Mouse (Mus musculus): ENCODE results near the gene Rbbp5. TPM values are rescaled to one million over a fixed set of nuclear protein-coding genes. Genes with fewer than 3 reads are reported as not detected.

Rbbp5 gene
- polyA plus RNA-seq, 1 experiment from 2014 or later = 64.1 TPM

DNA sequence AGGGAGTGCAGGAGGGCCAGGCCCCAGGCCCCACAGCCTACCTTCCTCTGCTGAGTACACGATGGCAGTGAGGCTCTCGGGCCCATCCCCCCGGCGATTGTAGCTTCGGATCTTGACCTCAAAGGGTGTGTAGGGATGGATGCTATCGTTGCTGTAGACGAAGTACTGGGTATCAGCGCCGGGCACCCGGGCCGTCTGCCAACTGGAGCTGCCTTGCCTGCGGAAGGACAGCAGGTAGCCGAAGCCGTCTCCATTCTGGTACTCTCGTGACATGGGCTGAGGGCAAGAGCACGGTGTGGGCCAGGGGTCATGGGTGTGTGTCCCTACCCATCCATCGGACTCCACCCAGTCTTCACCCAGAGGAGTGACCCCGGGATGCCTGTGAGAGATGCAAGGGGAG lies 41.5 kb downstream of the Rbbp5 start:
- Histone ChIP-seq H3K9me3 (replicated peaks; ENCODE audit: control insufficient read depth, low read length) (no peaks in the 10 kb centered on the region), H3K4me2 (ENCODE audit: low read depth, low read length) (no peak overlapping the region), H3K27me3 (ENCODE audit: control insufficient read depth, insufficient read depth, low read length) (no peaks in the 10 kb centered on the region), H3K4me3 (ENCODE audit: low read depth, low read length) (no peak overlapping the region), H3K9ac (replicated peaks; ENCODE audit: low read length) (no peak overlapping the region), H3K27ac (replicated peaks; ENCODE audit: low read depth, low read length) (no peak overlapping the region), H3K4me1 (ENCODE audit: control insufficient read depth, insufficient read depth, low read length) (no peaks in the 10 kb centered on the region), H3K36me3 (replicated peaks; ENCODE audit: control insufficient read depth, insufficient read depth, low read depth, low read length) (no peaks in the 10 kb centered on the region)
- ATAC-seq (replicated peaks; ENCODE audit: insufficient number of reproducible peaks, low FRiP score, low TSS enrichment, low read depth) (no peak), DNase-seq (ENCODE audit: low spot score) (no peak)
- WGBS = 87% methylated on average over 18 of the region's 18 CpGs

DNA sequence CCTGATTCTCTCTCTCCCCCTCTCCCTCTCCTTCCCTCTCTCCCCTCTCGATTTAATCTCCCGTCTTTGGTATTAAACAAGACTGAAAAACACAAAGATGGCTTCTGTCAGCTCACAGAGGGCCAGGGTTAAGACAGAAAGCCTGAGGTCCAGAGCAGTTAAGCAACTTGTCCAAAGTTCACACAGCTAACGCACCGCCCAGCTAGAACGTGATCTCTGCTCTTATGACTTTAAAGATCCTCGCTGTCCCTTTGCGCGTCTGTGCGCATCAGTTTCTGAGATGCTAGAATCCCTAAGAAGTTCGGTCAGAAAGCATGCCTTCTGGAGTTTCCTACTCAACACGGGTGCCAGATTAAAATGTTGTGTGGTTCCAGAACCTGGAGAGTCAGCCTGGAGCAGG lies 42.6 kb downstream of the Rbbp5 start:
- DNase-seq (ENCODE audit: low spot score) (no peak), ATAC-seq (replicated peaks; ENCODE audit: insufficient number of reproducible peaks, low FRiP score, low TSS enrichment, low read depth) (no peak)
- H3K27me3 ChIP-seq (ENCODE audit: control insufficient read depth, insufficient read depth, low read length) = no peaks in the 10 kb centered on the region
- WGBS = 91% methylated on average over 11 of the region's 11 CpGs
- H3K9me3 ChIP-seq (replicated peaks; ENCODE audit: control insufficient read depth, low read length) = no peaks in the 10 kb centered on the region
- no peak overlapping the region for H3K27ac ChIP-seq (replicated peaks; ENCODE audit: low read depth, low read length)
- no peak overlapping the region for H3K9ac ChIP-seq (replicated peaks; ENCODE audit: low read length)
- no peak overlapping the region for H3K4me3 ChIP-seq (ENCODE audit: low read depth, low read length)
- no peaks in the 10 kb centered on the region for H3K36me3 ChIP-seq (replicated peaks; ENCODE audit: control insufficient read depth, insufficient read depth, low read depth, low read length)
- no peaks in the 10 kb centered on the region for H3K4me1 ChIP-seq (ENCODE audit: control insufficient read depth, insufficient read depth, low read length)
- H3K4me2 ChIP-seq (ENCODE audit: low read depth, low read length) = no peak overlapping the region

DNA sequence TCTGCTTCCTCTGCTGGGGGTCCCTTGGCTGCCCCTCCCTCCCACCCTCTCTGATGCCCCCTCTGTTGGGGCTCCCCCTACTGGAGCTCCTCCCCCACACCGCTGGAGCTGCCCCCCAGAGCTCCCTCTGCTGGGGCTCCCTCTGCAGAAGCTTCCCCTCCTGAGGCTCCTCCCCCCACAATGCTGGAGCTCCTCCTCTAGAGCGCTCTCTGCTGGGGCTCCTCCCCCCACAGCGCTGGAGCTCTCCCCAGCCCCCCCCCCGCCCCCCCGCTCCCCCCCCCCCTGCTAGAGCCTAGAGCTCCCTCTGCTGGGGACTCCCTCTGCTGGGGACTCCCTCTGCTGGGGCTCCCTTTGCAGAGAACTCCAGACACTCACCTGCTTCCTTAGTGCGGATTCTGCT lies 43.6 kb downstream of the Rbbp5 start:
- no peaks in the 10 kb centered on the region for H3K27me3 ChIP-seq (ENCODE audit: control insufficient read depth, insufficient read depth, low read length)
- 16% methylated on average over 2 of the region's 6 CpGs for WGBS
- no peak overlapping the region for H3K27ac ChIP-seq (replicated peaks; ENCODE audit: low read depth, low read length)

DNA sequence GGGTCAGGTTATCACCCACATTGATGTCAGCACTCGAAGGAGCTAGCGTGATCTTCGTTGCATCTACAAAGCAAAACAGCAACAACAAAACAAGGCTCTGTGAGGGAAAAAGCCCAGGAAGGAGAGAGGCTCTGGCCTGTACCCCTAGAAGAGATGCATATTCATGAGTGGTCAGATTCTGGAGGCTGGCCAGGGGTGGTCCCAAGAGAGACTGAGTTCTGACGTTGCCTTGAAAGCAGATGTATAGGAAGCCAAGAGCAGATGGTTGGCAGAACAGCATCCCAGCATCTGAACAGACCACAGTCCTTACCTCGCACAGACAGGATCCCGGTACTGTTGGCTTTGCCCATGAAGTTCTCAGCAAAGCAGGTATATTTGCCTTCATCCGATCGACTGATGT lies 45.9 kb downstream of the Rbbp5 start:
- 92% methylated on average over 8 of the region's 8 CpGs for WGBS
- Histone ChIP-seq H3K4me3 (ENCODE audit: low read depth, low read length) (no peak overlapping the region), H3K9me3 (replicated peaks; ENCODE audit: control insufficient read depth, low read length) (no peaks in the 10 kb centered on the region), H3K27ac (replicated peaks; ENCODE audit: low read depth, low read length) (no peak overlapping the region), H3K4me1 (ENCODE audit: control insufficient read depth, insufficient read depth, low read length) (no peaks in the 10 kb centered on the region), H3K4me2 (ENCODE audit: low read depth, low read length) (no peak overlapping the region), H3K36me3 (replicated peaks; ENCODE audit: control insufficient read depth, insufficient read depth, low read depth, low read length) (no peaks in the 10 kb centered on the region), H3K27me3 (ENCODE audit: control insufficient read depth, insufficient read depth, low read length) (no peaks in the 10 kb centered on the region), H3K9ac (replicated peaks; ENCODE audit: low read length) (no peak overlapping the region)
- ATAC-seq (replicated peaks; ENCODE audit: insufficient number of reproducible peaks, low FRiP score, low TSS enrichment, low read depth) (no peak), DNase-seq (ENCODE audit: low spot score) (no peak)

More for the DNA sequence above, 43.6 kb downstream of the Rbbp5 start:
- no peak overlapping the region for H3K4me3 ChIP-seq (ENCODE audit: low read depth, low read length)
- H3K9ac ChIP-seq (replicated peaks; ENCODE audit: low read length) = no peak overlapping the region
- ATAC-seq (replicated peaks; ENCODE audit: insufficient number of reproducible peaks, low FRiP score, low TSS enrichment, low read depth) = no peak
- no peaks in the 10 kb centered on the region for H3K4me1 ChIP-seq (ENCODE audit: control insufficient read depth, insufficient read depth, low read length)
- H3K4me2 ChIP-seq (ENCODE audit: low read depth, low read length) = no peak overlapping the region
- peak; percentile 70 for DNase-seq (ENCODE audit: low spot score)
- H3K36me3 ChIP-seq (replicated peaks; ENCODE audit: control insufficient read depth, insufficient read depth, low read depth, low read length) = no peaks in the 10 kb centered on the region
- no peaks in the 10 kb centered on the region for H3K9me3 ChIP-seq (replicated peaks; ENCODE audit: control insufficient read depth, low read length)

DNA sequence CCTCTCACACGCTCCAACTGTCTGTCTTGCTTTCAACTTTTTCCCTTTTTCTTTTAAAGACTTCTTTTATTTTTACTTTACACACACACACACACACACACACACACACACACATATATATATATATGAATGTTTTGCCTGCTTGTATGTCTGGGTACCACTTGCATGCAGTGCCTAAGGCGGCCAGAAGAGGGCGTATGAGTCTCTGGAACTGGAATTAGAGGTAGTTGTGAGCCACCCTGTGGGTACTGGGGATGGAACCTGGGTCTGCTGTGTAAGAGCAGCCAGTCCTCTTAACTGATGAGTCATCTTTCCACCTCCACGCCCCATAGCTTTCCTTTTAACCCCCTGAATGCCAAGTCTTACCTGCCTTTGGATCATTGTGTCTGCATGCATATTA lies 46.8 kb downstream of the Rbbp5 start:
- H3K4me3 ChIP-seq (ENCODE audit: low read depth, low read length) = no peak overlapping the region
- no peaks in the 10 kb centered on the region for H3K4me1 ChIP-seq (ENCODE audit: control insufficient read depth, insufficient read depth, low read length)
- no peaks in the 10 kb centered on the region for H3K27me3 ChIP-seq (ENCODE audit: control insufficient read depth, insufficient read depth, low read length)
- 27% methylated on average over 4 of the region's 4 CpGs for WGBS
- no peak overlapping the region for H3K4me2 ChIP-seq (ENCODE audit: low read depth, low read length)
- no peaks in the 10 kb centered on the region for H3K9me3 ChIP-seq (replicated peaks; ENCODE audit: control insufficient read depth, low read length)
- H3K9ac ChIP-seq (replicated peaks; ENCODE audit: low read length) = no peak overlapping the region
- DNase-seq (ENCODE audit: low spot score) = peak; percentile 22
- no peak overlapping the region for H3K27ac ChIP-seq (replicated peaks; ENCODE audit: low read depth, low read length)
- no peak for ATAC-seq (replicated peaks; ENCODE audit: insufficient number of reproducible peaks, low FRiP score, low TSS enrichment, low read depth)
- no peaks in the 10 kb centered on the region for H3K36me3 ChIP-seq (replicated peaks; ENCODE audit: control insufficient read depth, insufficient read depth, low read depth, low read length)

DNA sequence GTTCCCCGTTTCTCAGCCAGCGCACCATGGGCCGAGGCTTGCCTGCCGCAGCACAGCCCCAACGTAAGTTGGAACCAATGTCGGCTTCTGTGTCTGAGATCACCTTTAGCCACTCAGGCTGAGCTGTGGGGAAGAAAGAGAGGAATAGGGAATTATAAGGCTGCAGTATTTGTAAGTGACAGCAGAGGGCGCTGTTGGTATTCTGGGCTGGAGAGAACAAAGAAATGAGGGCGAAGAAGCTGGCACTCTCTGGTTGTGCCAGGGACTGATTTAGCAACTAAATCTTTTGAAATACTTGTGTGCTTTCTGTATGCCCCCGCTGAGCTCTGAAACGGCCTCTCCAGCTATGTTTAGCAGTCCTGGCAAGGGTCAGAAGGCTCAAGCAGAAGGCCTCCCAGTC lies 48.7 kb downstream of the Rbbp5 start:
- Histone ChIP-seq H3K4me1 (ENCODE audit: control insufficient read depth, insufficient read depth, low read length) (no peaks in the 10 kb centered on the region), H3K36me3 (replicated peaks; ENCODE audit: control insufficient read depth, insufficient read depth, low read depth, low read length) (no peaks in the 10 kb centered on the region), H3K4me2 (ENCODE audit: low read depth, low read length) (no peak overlapping the region), H3K27ac (replicated peaks; ENCODE audit: low read depth, low read length) (no peak overlapping the region), H3K9ac (replicated peaks; ENCODE audit: low read length) (peak overlapping the region; percentile 37; the same call in 1 of the 2 replicates), H3K9me3 (replicated peaks; ENCODE audit: control insufficient read depth, low read length) (no peaks in the 10 kb centered on the region), H3K27me3 (ENCODE audit: control insufficient read depth, insufficient read depth, low read length) (no peaks in the 10 kb centered on the region), H3K4me3 (ENCODE audit: low read depth, low read length) (no peak overlapping the region)
- 10% methylated on average over 10 of the region's 10 CpGs for WGBS
- DNase-seq (ENCODE audit: low spot score) (peak; percentile 88), ATAC-seq (replicated peaks; ENCODE audit: insufficient number of reproducible peaks, low FRiP score, low TSS enrichment, low read depth) (no peak)

DNA sequence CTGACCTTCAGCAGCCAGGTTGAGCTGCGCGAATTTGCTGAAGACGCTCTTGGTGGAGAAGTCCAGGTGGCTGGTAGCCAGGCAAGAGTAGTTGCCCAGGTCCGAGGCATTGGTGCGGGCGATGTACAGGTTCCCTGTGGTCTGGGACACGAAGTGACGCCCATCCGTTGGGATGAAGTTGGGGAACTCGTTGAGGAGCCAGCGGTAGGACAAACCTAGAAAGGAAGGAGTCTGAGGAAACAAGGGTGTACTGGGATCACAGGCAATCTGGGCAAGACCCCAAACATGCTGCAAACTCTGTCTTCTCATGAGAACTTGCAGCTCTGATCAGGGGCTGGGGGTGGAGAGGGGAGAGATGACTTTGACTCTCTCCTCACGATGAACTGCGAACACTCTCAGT lies 50.9 kb downstream of the Rbbp5 start:
- ATAC-seq (replicated peaks; ENCODE audit: insufficient number of reproducible peaks, low FRiP score, low TSS enrichment, low read depth) (no peak), DNase-seq (ENCODE audit: low spot score) (no peak)
- H3K27ac ChIP-seq (replicated peaks; ENCODE audit: low read depth, low read length) = no peak overlapping the region
- H3K4me2 ChIP-seq (ENCODE audit: low read depth, low read length) = no peak overlapping the region
- no peaks in the 10 kb centered on the region for H3K36me3 ChIP-seq (replicated peaks; ENCODE audit: control insufficient read depth, insufficient read depth, low read depth, low read length)
- H3K4me1 ChIP-seq (ENCODE audit: control insufficient read depth, insufficient read depth, low read length) = 0 out of 2 replicates have a peak, but pooled peaks cover 3% of the 10 kb centered on the region
- WGBS = 94% methylated on average over 13 of the region's 13 CpGs
- no peak overlapping the region for H3K9ac ChIP-seq (replicated peaks; ENCODE audit: low read length)
- no peaks in the 10 kb centered on the region for H3K9me3 ChIP-seq (replicated peaks; ENCODE audit: control insufficient read depth, low read length)
- no peaks in the 10 kb centered on the region for H3K27me3 ChIP-seq (ENCODE audit: control insufficient read depth, insufficient read depth, low read length)
- no peak overlapping the region for H3K4me3 ChIP-seq (ENCODE audit: low read depth, low read length)

DNA sequence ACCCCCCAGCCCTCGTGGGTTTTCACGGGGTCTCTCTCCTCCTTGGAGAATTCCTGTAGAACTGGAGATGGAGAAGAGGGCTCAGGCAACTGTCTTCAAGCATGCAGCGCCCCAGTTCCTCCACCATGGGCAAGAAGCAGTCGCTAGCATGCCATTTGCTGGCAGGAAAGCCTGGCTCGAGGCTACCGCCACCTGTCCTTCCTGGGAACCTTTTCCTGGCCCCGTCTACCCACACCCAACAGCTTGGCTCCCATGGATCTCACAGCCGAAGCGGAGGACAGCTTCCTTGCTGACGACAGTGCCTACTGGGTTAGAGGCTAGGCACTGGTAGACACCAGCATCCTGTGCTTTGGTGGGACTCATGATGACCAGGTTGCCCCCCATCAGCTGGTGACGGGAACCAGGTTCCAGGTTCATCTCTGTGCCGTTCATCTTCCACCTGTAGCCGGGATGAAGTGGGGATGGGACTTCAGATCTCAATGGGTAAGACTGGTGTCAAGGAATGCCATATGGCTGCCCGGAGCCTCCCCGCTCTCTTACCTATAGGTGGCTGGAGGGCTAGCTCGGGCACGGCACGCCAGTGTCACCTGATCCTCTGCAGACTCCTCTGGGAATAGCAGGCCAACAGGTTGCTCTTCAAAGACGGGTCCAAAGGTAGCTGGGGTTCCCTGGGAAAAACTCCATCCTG lies 51.6 kb downstream of the Rbbp5 start:
- no peak for ATAC-seq (replicated peaks; ENCODE audit: insufficient number of reproducible peaks, low FRiP score, low TSS enrichment, low read depth)
- H3K4me1 ChIP-seq (ENCODE audit: control insufficient read depth, insufficient read depth, low read length) = peaks cover 3% of the 10 kb centered on the region; the same call in 1 of the 2 replicates
- H3K4me3 ChIP-seq (ENCODE audit: low read depth, low read length) = no peak overlapping the region
- H3K36me3 ChIP-seq (replicated peaks; ENCODE audit: control insufficient read depth, insufficient read depth, low read depth, low read length) = no peaks in the 10 kb centered on the region
- DNase-seq (ENCODE audit: low spot score) = no peak
- no peak overlapping the region for H3K27ac ChIP-seq (replicated peaks; ENCODE audit: low read depth, low read length)
- H3K9ac ChIP-seq (replicated peaks; ENCODE audit: low read length) = no peak overlapping the region
- no peaks in the 10 kb centered on the region for H3K9me3 ChIP-seq (replicated peaks; ENCODE audit: control insufficient read depth, low read length)
- no peaks in the 10 kb centered on the region for H3K27me3 ChIP-seq (ENCODE audit: control insufficient read depth, insufficient read depth, low read length)
- 88% methylated on average over 19 of the region's 19 CpGs for WGBS
- H3K4me2 ChIP-seq (ENCODE audit: low read depth, low read length) = no peak overlapping the region

All from embryonic facial prominence, embryonic 11.5 days (tissue).